Mouse (Mus musculus): ENCODE data around the gene Ccdc57. TPM values are rescaled to one million over a fixed set of nuclear protein-coding genes. Genes with fewer than 3 reads are reported as not detected.
A peak's percentile ranks its signal among the peaks of the same experiment; 100 is the strongest.

Ccdc57 gene
- total RNA-seq (2018; cell fraction: chromatin; rRNA removed), result 10 to 100 TPM in 22 of 26 experiments, 1 to 10 TPM in 4; 4.9 to 30.4 (median 18.1) TPM
- total RNA-seq (2018; cell fraction: cytosol; rRNA removed), result 1 to 10 TPM in 25 of 26 experiments, under 1 TPM in 1; 0.86 to 2.5 (median 1.6) TPM
- total RNA-seq (2018; cell fraction: nucleus; rRNA removed), result 10 to 100 TPM in 11 of 26 experiments, 1 to 10 TPM in 15; 2.1 to 20.2 (median 8.7) TPM
- 1.4 to 3.2 TPM (median 1.7 TPM) in 3 replicates for polyA plus RNA-seq (2018)

DNA sequence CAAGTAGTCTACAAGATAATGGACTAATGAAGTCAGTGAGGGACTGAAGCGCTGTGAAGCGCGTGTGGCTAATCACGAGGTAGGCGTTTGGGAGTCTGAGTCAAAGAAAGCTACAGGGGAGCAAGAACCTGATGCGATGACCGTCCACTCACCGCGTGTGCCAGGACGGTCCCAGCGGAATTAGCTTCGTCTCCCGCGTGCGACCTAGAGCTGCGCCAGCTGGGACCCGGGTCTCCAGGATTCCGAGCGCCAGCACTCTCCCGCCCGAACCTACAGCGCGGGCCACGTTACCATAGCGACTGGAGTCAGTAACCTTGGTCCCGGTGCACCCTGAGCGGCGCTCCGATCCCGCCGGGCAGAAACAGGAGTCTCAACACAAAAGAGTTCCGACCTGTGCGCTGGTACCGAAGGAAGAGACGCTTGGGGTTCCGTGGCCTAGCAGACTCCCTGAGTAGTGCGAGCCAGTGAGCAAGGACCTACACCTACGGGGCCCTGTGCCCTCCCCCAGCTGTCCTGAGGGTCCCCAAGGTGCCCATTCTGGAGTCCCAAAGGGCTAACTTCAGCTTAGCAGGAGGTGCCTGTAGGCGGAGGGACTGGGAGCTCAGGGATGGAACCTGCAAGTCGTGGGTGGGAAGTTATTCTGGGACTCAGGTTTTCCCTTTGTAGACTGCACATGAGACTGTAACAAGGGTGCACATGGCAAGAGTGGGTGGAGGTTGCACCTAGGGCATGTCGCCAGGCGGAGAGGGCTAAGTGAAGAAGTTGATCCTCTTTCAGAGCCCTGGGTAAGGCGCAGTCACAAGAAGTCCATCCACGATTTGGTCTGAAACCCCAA, at the start of gene Ccdc57:
Ccdc57 (minus strand) TSS at position 309 of the 835 bp plus-strand sequence.
- peak within 1 kb of the TSS; percentile 73 for H3K4me3 ChIP-seq (ENCODE audit: inconsistent target)
- peak within 1 kb of the TSS; percentile 34 for H3K27ac ChIP-seq
- H3K79me2 ChIP-seq (ENCODE audit: inconsistent target), result peaks cover 12% of the 10 kb centered on the region; the same call in 1 of the 2 replicates
- no peaks in the 10 kb centered on the region for H3K36me3 ChIP-seq (ENCODE audit: inconsistent target)
- WGBS (ENCODE audit: missing documents), result 12% methylated on average over 42 of the region's 44 CpGs

DNA sequence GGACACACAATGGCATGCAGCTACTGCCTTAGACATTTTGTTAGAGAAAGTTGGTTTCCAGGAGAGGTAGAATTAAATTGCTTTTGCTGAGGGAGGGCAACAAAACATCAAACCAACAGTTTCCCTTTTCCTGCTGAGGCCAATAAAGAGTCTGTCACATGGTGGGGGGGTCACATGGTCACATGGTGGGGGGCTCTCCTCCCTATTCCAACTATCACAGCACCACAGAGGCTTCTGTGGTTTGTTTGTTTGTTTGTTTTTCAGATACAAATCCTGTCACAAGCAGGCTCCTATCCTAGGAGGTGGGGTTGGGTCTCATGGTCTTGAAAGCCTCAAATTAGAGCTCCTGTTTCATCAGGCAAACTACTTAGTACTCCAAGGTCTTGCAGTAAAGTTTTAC, 49.8 kb upstream of the Ccdc57 start:
- peak overlapping the region; percentile 59 for H3K27ac ChIP-seq
- H3K36me3 ChIP-seq (ENCODE audit: inconsistent target), result peaks cover 42% of the 10 kb centered on the region

DNA sequence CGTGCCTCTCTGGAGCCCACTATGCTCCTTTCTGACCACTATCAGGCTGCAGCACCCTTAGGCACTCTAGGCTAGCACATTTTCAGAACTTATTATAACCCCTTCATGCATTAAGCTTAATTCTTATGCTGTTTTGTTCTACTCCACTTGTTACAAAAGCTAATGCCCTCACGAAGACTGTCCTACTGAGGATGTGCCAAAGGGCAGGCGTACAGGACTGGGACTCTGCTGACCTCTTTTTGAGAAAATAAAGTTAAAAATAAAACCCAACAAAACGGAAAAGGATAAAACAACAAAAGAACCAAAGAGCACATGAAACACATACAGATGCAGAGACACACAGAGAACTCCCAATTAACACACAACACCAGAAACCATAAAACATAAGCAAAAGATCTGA, 49.0 kb upstream of the Ccdc57 start:
- WGBS (ENCODE audit: missing documents), result 91% methylated on average over 4 of the region's 4 CpGs
- Histone ChIP-seq H3K27ac (no peak overlapping the region), H3K4me3 (ENCODE audit: inconsistent target) (no peak overlapping the region), H3K79me2 (ENCODE audit: inconsistent target) (peaks cover 100% of the 10 kb centered on the region), H3K36me3 (ENCODE audit: inconsistent target) (peaks cover 47% of the 10 kb centered on the region)

More for the DNA sequence above, 49.8 kb upstream of the Ccdc57 start:
- Histone ChIP-seq H3K79me2 (ENCODE audit: inconsistent target) (peaks cover 100% of the 10 kb centered on the region), H3K4me3 (ENCODE audit: inconsistent target) (no peak overlapping the region)

DNA sequence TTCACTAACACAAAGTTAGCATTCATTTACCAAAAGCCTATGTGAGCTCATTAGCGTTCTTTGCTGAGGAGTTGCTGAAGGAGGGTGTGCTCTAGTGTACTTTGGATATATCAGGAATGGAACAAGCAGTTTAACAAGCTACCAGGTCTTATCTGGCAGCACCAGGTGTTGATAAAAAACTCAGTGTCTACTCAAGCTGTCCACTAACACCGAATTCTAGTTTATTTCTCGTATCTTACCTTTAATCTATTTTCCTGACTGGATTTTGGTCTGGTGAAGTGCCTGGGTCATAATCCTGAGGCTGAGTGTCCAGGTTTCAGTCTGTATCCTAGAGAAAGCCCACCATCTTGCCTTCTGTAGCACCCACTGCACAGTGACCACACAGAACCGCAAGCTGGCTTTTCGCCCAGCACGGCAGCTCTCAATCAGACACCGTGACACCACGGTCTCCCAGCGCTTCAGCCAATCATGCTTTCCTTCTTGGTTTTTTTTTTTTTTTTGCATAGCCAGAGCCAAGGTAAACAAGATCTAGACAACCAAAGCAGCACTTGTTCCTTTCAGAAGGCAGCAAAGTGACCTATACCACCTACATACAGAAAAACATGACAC, 47.9 kb upstream of the Ccdc57 start:
- H3K27ac ChIP-seq, result no peak overlapping the region
- H3K79me2 ChIP-seq (ENCODE audit: inconsistent target), result peaks cover 100% of the 10 kb centered on the region
- no peak overlapping the region for H3K4me3 ChIP-seq (ENCODE audit: inconsistent target)
- peaks cover 45% of the 10 kb centered on the region for H3K36me3 ChIP-seq (ENCODE audit: inconsistent target)
- 89% methylated on average over 9 of the region's 9 CpGs for WGBS (ENCODE audit: missing documents)

DNA sequence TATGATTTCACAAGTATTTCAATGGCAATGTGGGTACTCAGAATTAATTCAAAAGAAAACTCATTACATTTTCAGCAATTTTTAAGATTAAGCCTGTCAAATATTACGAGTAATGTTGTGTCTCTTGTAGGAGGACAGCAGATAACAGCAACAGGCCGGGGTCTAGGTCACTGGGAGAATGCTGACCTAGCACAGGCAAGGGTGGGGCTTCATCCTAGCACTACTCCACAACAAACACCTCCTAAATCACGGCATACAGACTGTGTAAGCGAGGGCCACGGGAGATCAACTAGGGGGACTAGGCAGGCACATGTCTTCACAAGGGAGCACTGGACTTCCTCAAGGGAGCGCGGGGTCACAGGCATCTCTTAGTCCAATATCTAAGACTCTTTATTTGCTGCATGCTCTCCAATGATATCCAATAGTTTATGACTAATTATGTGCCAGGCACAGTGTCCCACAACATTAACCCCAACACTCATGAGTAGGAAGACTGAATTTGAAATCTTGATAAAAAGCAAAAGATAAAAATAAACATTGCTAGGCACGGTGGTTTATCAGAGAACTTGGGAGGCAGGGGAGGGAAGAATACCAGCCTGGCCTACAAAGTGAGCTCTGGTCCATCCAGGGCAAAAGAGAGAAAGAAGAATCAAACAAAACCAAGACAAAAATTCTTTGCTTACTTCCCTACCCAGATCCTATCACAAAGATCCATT, 47.2 kb upstream of the Ccdc57 start:
- H3K36me3 ChIP-seq (ENCODE audit: inconsistent target), result peaks cover 51% of the 10 kb centered on the region
- no peak overlapping the region for H3K4me3 ChIP-seq (ENCODE audit: inconsistent target)
- peaks cover 100% of the 10 kb centered on the region for H3K79me2 ChIP-seq (ENCODE audit: inconsistent target)
- no peak overlapping the region for H3K27ac ChIP-seq
- 96% methylated on average over 8 of the region's 8 CpGs for WGBS (ENCODE audit: missing documents)

DNA sequence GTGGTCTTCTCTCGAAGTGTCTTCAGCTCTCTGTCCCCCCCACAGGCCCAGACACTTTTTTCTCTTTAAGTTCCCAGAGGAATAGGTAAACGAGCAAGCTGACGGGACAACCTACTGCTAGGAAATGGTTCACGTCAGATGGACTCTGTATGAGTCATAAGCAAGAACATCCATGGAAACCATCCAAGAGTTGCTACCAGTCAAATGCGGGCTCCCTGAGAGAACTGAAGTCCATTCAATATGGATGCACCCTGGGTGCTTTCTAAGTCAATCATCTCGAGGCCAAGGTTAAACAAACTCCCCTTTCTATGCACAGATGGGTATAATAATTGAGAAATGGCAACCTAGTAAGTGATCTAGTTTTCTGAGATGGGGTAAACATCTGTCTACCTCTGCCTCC, 40.6 kb upstream of the Ccdc57 start:
- H3K27ac ChIP-seq, result no peak overlapping the region
- H3K79me2 ChIP-seq (ENCODE audit: inconsistent target), result peaks cover 65% of the 10 kb centered on the region
- H3K4me3 ChIP-seq (ENCODE audit: inconsistent target), result no peak overlapping the region
- 92% methylated on average over 6 of the region's 6 CpGs for WGBS (ENCODE audit: missing documents)
- H3K36me3 ChIP-seq (ENCODE audit: inconsistent target), result peaks cover 89% of the 10 kb centered on the region

DNA sequence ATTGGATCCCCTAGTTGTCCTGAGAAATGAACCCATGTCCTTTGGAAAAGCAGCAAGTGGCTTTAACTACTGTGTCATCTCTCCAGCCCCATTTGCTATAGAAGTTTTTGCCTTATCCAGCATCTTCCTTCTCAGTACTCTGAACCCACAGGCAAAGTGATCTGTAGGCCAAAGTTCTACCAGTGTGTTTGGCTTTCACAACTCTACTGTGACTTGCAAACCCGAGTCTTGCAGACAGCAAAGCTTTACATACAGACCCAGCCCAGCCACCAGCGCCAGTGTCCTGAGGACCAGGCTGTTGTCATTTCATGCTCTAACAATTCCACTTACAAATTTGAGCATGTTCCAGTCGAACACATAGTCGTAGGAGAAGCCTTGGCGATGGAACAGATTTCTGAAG, 38.6 kb upstream of the Ccdc57 start:
- Histone ChIP-seq H3K27ac (no peak overlapping the region), H3K79me2 (ENCODE audit: inconsistent target) (peaks cover 48% of the 10 kb centered on the region), H3K4me3 (ENCODE audit: inconsistent target) (no peak overlapping the region), H3K36me3 (ENCODE audit: inconsistent target) (peaks cover 96% of the 10 kb centered on the region)
- 96% methylated on average over 5 of the region's 5 CpGs for WGBS (ENCODE audit: missing documents)

DNA sequence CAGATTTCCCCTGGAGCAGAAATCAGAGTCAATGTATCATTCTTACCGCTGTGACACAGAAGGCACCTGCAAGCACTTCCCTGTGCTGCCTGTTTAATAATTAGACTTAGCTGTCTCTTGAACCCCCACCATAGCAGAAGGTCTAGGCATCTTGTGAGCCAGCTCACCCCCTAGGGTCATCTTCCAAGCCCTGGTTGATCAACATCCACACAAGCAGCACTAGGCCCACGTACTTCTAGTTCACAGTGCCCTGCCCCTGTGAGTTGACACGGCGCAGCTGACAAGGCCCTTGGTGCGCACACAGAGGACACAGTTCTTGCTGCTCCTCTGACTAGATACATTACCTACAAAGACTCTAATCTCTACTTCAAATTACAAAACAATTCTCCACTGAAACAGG, 37.1 kb upstream of the Ccdc57 start:
- WGBS (ENCODE audit: missing documents), result 98% methylated on average over 5 of the region's 5 CpGs
- H3K79me2 ChIP-seq (ENCODE audit: inconsistent target), result peaks cover 48% of the 10 kb centered on the region
- H3K36me3 ChIP-seq (ENCODE audit: inconsistent target), result peaks cover 99% of the 10 kb centered on the region
- no peak overlapping the region for H3K4me3 ChIP-seq (ENCODE audit: inconsistent target)
- H3K27ac ChIP-seq, result no peak overlapping the region

DNA sequence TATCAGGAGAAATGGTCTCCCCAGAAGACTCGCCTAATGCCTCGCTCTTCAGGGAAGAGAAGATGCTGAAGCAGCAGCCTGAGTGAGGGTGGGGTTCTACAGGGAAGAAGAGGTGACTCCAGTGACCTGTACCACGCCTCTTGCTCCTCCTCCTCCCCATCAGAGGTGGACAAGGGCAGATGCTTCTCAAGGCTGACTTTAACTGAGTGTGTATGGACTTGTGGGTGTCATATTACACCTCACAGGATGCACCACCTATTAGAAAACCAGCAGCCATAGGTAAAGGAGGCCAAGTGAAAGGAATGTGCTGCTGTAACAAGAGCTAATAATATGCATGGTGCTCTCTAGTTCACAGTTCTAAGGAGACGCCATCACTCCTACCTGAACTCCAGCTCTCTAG, 32.9 kb upstream of the Ccdc57 start:
- peaks cover 28% of the 10 kb centered on the region; the same call in 1 of the 2 replicates for H3K79me2 ChIP-seq (ENCODE audit: inconsistent target)
- H3K36me3 ChIP-seq (ENCODE audit: inconsistent target), result peaks cover 88% of the 10 kb centered on the region
- 0 out of 2 replicates have a peak overlapping the region, but pooled peaks have one; percentile 17 for H3K27ac ChIP-seq
- WGBS (ENCODE audit: missing documents), result 95% methylated on average over 4 of the region's 4 CpGs
- H3K4me3 ChIP-seq (ENCODE audit: inconsistent target), result no peak overlapping the region

DNA sequence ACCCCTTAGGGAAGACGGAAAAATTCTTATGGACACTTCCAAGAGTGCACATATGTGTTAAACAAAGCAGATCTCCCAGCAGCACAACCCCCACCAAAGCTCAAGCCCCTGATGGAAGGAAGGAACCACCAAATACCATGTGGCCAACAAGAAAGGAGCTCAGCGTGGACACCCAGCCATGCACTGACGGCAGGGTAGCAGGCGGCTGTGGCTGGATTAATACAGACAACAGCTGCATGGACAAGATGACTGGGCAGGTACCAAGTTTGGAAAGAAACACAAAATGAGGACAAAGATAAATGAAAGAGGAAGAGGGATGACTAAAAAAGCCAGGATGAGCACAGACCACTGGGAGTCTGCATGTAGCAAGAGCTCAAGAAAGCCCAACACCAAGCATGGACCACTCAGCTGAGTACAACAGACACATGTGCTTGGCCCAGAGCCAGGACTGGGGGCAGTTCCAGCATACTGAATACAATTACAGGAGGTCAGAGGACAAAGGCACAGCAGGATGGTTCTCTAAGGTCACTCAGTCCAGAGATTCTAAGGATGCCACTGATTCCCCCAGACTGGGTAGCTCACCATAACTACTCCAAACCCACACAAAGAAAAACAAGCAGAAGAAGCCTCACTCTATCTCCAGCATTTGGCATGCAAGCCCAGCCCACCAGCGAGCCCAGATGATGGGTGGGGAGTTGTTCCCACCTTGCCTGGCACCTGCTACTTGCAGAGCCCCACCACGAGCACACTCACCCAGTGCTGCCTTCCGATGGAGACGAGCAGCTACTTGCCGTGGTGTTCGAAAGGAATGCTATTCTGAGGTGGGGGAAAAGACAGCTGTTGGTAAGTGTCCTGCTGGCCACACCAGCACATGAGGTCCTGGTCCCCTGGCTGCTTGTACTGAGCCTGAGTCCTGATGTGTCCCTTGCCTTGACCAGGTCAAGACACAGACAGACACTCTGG, 31.8 kb upstream of the Ccdc57 start:
- no peak overlapping the region for H3K27ac ChIP-seq
- H3K4me3 ChIP-seq (ENCODE audit: inconsistent target), result no peak overlapping the region
- peaks cover 77% of the 10 kb centered on the region for H3K36me3 ChIP-seq (ENCODE audit: inconsistent target)
- peaks cover 28% of the 10 kb centered on the region; the same call in 1 of the 2 replicates for H3K79me2 ChIP-seq (ENCODE audit: inconsistent target)
- WGBS (ENCODE audit: missing documents), result 94% methylated on average over 10 of the region's 10 CpGs

DNA sequence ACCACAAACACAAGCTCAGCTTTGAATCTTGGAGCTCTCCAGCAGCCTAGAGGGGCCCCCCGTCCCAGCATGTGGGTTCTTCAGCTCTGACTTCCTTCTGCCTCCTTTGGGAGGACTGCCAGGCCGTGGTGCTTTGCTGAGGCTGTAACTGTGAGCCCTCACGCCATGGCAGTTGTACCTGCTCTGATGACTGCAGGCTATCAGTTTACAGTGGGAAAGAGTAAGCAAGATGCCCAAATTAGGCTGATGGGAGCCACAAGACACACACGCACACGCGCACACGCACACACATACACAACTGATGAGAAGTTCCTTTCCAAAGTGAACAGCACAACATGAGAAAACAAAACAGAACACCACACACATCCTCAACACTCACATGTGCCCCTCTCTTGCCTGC, 30.2 kb upstream of the Ccdc57 start:
- WGBS (ENCODE audit: missing documents), result 88% methylated on average over 7 of the region's 7 CpGs
- peaks cover 28% of the 10 kb centered on the region; the same call in 1 of the 2 replicates for H3K79me2 ChIP-seq (ENCODE audit: inconsistent target)
- peaks cover 62% of the 10 kb centered on the region for H3K36me3 ChIP-seq (ENCODE audit: inconsistent target)
- no peak overlapping the region for H3K4me3 ChIP-seq (ENCODE audit: inconsistent target)
- H3K27ac ChIP-seq, result no peak overlapping the region

DNA sequence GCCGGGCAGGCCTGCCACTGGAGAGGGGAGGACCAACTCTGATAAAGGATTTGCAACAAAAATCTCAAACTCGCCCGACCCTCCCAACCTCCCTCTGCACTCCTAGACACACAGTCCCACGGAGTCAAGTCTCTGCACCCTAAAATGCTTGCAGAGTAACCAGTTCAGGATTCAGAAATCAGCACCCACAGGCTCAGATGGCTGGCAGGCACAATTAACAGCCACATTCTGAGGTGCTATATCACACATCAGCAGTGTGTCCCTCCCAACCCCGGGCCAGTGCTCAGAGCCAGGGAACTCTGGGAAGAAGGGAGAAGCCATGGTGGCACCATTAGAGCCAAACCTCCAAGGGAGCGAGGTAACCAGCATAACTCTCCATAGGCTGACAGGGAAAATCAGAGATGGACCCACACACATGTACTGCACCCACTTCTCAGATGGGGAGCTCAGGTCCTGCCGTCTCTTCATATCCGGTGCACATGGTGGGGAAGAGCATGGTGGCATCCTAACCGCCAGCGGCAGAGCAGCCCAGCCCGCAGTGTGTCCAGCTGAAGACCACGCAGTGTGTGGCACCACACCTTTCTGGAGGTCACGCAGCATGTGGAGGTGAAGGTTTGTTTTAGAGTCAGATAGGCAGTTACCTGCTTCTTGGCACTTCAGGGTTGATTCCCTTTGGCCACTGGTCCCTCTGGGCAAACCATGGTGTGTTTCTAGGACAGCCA, 29.5 kb upstream of the Ccdc57 start:
- Histone ChIP-seq H3K79me2 (ENCODE audit: inconsistent target) (peaks cover 28% of the 10 kb centered on the region; the same call in 1 of the 2 replicates), H3K4me3 (ENCODE audit: inconsistent target) (no peak overlapping the region), H3K27ac (no peak overlapping the region), H3K36me3 (ENCODE audit: inconsistent target) (peaks cover 55% of the 10 kb centered on the region)
- 93% methylated on average over 11 of the region's 13 CpGs for WGBS (ENCODE audit: missing documents)

DNA sequence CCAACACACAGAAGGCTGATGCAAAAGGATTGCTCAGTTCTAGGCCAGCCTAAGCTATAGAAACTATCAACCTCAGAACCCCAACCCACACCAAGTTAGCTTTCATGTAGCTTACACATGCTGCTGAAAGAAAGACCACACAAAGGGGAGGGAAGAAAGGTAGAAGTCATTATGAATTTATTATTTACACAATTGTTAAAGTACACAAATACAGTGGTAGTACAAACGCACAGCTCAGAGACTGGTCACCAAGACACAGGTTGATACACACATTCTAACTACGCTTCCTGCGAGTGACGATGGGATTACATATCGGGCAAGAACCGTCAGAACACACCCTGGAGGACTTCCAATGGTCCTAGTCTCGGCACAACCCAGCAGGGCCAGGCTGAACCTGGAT, 28.9 kb upstream of the Ccdc57 start:
- 93% methylated on average over 6 of the region's 7 CpGs for WGBS (ENCODE audit: missing documents)
- Histone ChIP-seq H3K36me3 (ENCODE audit: inconsistent target) (peaks cover 48% of the 10 kb centered on the region), H3K27ac (no peak overlapping the region), H3K4me3 (ENCODE audit: inconsistent target) (no peak overlapping the region), H3K79me2 (ENCODE audit: inconsistent target) (peaks cover 28% of the 10 kb centered on the region; the same call in 1 of the 2 replicates)
